Mouse (Mus musculus) retina, postnatal 1 day (tissue): ENCODE measurements around the gene Nol3.
A peak's percentile ranks its signal among the peaks of the same experiment; 100 is the strongest.

ENCODE experiments used
- DNase-seq: peaks from one replicate; pipeline ENCODE4 v3.0.0-alpha.2; 2012

Gene Nol3

GRCm38 (mm10) chr8:105264024-105264982 lies 11.6 kb upstream of the Nol3 start, which contains the start of the genes Tradd and Fbxl8:
Gene Tradd, minus strand, starts transcription at chr8:105264609.
Gene Fbxl8, plus strand, starts transcription at chr8:105264648.
- DNase-seq: peak; percentile 70

GRCm38 (mm10) chr8:105265128-105265527 lies 10.8 kb upstream of the Nol3 start:
- no peak for DNase-seq

- no peak for DNase-seq
These were observed 9.2 kb upstream of the Nol3 start for GRCm38 (mm10) chr8:105266775-105267174.

DNA sequence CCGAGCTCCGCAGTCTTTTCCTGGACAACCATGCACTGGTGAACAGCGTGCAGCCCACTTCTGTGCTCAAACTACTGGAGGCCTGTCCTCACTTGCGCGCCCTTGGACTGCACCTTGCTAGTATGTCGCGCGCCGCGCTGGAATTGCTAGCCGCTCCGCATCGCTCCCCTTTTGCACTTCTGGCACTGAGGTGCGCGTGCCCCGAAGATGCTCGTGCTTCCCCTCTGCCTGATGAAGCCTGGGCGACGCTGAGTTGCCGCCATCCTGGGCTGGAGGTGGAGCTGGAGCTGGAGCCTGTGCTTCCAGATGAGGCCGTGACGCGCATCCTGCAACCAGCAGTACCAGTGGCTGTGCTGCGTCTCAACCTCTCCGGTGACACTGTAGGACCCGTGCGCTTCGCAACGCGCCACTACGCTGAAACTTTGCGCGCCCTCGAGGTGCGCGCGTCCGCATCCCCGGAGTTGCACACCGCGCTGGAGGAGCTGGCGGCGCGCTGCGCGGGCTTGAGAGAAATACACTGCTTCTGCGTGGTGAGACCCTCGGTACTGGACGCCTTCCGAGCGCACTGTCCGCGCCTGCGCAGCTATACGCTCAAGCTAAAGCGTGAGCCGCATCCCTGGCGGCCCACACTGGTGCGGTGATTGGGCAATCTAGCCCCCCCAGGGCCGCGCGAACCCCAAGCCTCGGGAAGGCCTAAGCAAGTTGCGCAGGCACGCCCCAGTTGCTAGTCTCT lies 7.4 kb upstream of the Nol3 start:
- peak; percentile 89 for DNase-seq

GRCm38 (mm10) chr8:105269075-105269458 lies 6.9 kb upstream of the Nol3 start:
- DNase-seq: no peak

- DNase-seq: peak; percentile 44
These were observed 6.4 kb upstream of the Nol3 start, which contains the start of gene Hsf4 for GRCm38 (mm10) chr8:105269461-105269947. Gene Hsf4, plus strand, starts transcription at chr8:105269801.

DNA sequence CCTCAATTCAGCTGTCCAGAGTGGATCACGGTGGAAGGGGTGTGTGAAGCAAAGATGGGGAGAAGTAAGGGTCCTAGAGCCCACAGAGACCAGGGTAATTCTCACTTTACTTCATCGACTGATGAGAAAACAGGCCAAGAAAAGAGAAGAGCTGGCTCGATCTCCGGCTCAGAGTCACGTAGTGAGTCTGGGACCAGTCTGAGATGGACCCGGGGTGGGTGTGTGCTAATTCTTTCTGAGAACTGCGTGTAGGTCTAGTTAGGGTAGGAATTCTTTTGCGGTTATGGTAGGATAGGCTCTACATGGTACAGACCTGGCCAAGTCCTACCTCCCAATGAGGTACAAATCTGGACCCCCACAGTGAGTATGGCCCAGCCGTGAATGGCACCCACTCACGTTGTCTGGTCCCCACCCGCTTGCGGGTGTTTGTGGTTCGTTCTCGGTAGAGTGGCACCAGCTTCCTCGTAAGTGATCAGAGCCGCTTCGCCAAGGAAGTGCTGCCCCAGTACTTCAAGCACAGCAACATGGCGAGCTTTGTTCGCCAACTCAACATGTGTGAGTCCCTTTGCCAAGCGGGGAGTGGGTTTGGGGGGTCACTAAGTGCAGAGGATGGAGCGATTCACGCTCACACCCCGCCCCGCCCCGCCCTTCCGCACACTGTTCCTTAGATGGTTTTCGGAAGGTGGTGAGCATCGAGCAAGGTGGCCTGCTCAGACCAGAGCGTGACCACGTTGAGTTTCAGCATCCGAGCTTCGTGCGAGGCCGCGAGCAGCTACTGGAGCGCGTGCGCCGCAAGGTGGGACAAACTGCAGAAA lies 5.6 kb upstream of the Nol3 start:
- no peak for DNase-seq

DNA sequence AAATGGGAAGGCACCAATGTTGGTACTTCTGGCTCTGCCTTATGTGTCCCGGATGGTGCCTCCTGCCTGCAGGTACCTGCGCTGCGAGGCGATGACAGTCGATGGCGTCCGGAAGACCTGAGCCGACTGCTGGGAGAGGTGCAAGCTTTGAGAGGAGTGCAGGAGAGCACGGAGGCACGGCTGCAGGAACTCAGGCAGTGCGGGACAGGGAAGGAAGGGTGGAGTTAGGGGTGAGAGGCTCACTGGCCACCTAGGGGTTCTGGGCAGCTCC lies 5.1 kb upstream of the Nol3 start:
- DNase-seq: no peak

DNA sequence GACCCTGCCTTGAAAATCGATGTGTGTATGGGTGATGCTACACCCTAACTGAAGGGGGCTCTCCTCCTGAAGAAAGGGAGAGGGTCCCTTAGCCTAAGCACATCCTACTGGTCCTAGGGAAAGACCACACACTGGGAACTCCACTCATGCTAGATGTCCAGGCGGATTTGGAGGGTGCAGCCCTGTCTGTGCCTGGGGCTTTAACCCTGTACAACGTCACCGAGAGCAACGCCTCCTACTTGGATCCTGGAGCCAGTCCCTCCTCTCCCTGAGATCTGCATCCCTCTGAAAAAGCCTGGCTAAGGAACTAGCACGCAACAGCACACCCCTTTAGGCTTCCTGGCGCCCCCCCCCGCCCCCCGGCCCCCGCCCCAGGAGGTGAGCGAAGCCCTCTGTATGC lies 553 bp upstream of the Nol3 start:
- no peak for DNase-seq

DNA sequence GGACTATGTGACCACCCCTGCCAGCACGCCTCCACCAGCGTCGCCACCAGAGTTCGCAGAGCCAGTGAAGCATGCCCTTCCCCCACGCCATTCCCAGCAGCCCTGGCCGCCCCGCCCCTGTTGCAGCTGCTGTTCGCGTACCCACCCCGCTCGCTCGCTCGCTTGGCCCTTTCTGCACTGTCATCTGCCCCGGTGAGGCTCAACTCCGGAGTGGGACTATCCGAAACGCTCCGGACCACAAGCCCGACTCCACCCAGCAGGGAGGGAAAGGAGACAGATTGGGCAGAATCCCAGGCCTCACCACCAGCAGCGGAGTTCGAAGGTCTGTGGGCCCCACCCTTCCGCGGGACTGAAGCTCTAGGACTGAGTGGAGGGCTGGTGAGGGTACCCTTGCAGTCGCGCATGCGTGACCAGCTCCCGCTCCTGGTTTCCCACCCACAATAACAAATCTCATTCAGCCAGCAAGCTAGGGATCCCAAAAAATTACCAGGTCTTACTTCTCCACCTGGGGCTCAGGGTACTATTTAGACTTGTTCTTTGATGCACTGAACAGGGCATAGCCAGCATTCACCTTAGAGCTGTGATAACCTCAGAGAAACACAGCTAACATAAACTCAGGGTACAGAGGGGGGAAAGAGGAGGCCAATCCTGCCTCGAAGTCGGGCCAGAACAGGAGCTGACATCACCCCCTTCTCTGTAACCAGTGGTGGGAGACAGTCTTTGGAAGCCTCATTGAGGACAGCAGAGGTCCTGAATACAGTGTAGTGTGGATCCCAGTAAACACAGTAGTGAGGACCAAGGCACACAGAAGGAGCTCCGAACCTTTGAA lies 566 bp downstream of the Nol3 start:
- DNase-seq: peak; percentile 76

- peak; percentile 70 for DNase-seq
These were observed 3.0 kb downstream of the Nol3 start for GRCm38 (mm10) chr8:105278911-105279334.

DNA sequence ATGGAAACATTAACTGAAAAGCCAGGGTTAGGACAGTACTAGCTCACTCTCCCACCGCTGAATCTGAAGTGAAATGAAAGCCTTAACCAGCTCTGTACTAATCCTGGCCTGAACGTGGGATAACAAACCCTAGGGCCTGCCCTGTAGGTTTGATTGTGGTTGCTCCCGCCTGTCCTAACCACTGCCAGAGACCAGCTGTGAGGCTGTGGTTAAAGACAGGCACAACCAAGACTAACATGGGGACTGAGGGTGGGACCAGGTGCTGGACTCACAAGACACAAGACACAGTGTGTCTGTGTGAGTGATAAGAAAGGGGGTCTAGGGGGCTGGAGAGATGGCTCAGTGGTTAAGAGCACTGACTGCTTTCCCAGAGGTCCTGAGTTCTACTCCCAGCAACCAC lies 4.6 kb downstream of the Nol3 start:
- DNase-seq: no peak

DNA sequence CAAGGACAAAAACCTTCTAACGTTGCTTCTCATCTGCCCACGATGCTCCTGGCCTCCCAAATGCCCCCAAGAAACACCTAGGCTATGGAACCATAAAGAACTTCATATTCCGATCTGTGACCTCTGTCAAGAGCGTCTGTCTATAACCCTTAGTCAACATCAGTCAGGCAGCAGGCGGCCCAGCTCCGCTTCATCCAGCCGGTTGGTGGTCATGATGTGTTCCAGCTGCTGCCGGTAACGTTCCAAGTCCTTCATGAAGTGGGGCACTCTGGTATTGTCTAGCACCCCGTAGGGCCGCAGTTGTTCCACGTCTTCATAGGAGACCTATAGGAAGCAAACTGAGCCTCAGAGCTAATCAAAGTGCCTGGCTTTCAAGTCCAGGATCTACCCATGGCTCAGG lies 5.9 kb downstream of the Nol3 start:
- DNase-seq: no peak

- DNase-seq: no peak
These were observed 6.3 kb downstream of the Nol3 start for GRCm38 (mm10) chr8:105282239-105282638.

- DNase-seq: peak; percentile 56
These were observed 7.1 kb downstream of the Nol3 start for GRCm38 (mm10) chr8:105283074-105283473.

GRCm38 (mm10) chr8:105285514-105285913 lies 9.6 kb downstream of the Nol3 start:
- DNase-seq: no peak

DNA sequence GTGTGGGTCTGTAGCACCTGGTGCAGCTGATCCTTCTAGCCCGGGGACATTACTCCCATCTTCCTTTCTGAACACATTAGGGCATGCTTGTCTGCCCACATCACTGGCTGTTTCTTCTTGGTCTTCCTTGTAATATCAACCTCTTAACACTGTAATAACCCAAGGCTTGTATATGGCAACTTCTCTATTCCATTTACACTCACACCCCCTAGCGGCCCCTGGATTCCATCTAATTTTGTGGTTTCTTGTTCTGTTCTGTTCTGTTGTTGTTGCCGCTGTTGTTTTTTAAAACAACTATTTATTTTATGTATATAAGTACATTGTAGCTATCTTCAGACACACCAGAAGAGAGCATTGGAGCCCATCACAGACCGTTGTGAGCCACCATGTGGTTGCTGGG lies 11.0 kb downstream of the Nol3 start:
- DNase-seq: peak; percentile 47

DNA sequence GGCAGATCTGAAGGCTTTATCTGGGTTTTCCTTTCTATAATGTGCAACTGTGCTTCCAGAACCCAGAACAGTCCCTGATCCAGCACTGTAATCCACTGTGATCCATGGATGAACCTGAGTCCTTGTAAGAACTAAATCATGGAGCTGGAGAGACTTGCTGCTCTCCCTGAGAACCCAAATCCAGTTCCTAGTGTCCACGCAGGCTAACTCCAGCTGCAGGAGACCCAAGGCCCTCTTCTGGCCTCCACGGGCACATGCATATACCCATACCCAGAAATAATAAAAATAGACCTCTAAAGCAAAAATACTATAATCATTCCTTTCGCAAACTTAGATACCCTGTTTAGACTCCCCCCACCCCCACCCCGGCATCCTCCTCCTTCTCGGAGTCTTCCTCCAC lies 12.3 kb downstream of the Nol3 start:
- DNase-seq: no peak

DNA sequence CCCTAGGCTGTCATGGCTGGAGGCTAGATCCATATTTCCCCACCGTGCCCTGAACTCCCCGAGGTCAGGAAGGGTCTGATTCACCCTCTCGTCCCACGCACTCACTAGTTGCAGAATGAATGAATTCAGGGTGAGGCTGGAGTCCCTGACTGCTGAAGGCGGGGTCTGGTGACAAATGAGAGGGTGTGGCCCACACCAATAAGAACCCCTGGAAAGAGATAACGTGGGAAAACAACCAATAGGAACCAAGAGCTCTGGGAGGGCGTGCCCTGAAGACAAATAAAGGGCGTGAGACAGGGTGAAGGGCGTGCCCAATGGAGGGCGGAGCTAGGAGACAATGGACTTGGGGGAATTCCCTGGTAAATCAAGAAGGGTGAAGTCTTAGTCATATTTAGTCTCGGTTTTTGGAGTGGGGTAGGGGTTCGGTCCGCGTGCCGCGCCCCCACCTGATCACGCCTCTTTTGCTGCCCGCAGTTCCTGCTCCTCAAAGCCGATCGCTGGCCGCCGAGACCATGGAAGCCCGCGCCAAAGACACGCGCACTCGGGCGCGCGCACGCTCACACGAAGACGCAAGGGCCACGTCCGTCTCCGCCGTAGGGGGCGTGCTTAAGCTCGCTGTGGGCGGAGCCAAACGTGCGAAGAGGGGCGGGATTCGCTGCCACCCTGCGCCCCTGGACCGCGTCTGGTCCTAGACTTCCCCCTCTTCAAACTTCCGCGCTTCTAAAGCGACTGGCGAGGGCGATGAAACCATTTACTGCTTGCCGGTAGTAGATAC lies 13.2 kb downstream of the Nol3 start:
- DNase-seq: peak; percentile 98

GRCm38 (mm10) chr8:105289805-105290460 lies 14.0 kb downstream of the Nol3 start, which contains the start of gene 4931428F04Rik:
Gene 4931428F04Rik, minus strand, starts transcription at chr8:105289864.
- peak; percentile 82 for DNase-seq
